Mouse (Mus musculus) adipocyte (in vitro differentiated cells): ENCODE results near the gene Btbd16.
A peak's percentile ranks its signal among the peaks of the same experiment; 100 is the strongest.

Experiments
- DNase-seq: peaks from one replicate; pipeline ENCODE4 v3.0.0-alpha.2; 2016; ENCODE audit warnings: low spot score

Gene Btbd16

DNA sequence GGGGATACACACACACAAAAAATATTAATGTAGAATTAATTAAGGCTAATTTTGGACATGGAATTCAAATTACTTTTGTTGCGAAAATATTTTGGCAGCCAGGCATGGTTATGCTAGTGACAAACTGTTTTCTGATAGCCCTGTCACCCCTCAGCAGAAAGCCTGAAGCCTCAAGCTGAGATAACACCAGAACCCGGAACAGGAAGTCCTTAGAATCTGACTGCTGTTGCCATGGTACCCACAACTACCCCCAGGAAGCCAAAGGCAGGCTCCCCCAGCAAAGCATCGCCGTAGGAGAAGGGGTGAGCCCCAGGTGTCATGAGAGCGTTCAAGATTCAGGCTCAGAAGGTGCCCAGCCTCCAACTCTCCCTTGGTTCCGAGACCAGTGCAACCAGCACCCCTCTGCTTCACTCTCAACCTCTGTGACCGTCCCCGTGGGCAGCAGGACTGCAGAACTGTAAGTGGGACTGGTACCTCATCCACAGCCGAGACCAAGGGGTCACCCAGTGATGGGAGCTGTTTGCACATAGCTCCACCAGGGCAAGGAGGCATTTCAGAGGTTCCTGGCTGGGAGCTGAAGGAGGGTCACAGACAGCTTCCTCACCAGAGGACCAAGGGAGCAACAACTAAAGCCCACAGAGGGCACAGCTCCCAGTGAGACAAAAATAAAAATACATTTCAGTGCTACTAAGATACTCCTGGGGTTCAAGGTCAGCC, at the start of gene Btbd16:
Gene Btbd16, plus strand, starts transcription at position 156 of the 717 bp plus-strand sequence.
- DNase-seq = no peak

DNA sequence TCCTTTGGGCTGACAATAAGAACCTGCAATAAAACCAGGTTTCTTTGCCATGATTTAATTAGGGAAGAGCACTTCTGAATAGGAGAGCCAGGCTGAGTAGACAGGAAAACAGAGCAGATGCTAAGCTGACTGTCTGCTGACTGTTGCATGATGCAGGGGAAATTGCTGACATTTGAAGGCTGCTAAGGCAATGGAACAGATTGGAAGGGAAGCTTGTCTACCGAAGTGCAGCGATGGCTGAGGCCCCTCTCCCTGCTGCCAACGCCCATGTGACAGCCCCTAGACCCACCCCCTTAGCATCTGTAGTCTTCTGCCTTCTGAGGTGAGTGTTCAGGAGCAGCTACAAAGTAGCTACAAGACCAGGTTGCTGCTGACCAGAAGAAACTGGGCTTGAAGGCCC, 47.7 kb upstream of the Btbd16 start:
- DNase-seq = no peak

DNA sequence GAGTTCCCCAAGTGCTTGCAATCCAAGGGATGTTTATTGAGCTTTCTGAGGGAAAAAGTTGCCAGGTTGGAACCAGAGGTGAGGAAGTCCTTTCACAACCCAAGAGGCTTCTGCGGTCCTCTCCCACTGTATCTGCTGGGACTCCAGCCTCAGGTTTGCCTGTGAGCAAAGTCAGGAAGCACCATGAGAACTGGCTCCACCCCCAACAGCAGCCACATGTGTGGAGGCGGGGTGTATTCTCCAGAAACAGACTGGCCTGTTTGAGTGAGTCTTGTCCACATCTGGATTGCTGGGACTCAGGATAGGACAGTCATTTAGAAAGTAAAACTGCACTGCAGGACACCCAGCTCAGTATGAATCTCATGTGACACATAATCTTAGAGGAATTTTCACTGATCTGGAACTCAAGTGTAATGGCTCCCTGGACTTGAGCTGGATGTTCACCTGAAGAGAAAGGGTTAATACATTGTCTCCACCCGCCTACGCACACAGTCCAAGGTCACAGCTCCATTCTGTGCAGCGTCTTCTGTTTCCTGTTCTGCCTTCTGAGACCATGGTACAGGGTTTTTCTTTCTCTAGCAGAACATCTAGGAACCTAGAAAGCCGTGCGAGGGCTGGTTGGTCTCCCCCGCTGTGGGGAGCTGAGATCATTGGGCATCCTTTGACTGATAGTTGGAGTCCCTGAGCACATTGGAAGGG, 47.0 kb upstream of the Btbd16 start:
- DNase-seq = no peak

DNA sequence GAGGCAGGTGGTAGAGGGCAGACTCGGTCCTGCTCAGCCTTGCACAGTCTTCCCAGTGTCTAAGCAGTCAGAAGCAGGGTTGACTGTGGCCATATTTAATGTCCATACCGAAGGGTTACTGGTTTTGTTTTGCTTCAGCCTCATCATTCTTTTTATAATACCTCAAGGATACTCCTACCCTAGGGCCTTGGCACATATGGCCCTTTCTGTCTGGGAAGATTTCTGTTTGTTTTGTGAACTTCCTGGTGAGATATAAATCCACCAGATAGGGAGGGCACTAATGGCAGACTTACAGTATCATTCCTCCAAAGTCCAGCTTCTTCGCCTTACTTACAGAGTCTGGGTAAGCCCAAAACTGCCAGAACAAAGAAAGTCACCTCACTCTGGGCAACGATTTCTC, 46.3 kb upstream of the Btbd16 start:
- DNase-seq = no peak

DNA sequence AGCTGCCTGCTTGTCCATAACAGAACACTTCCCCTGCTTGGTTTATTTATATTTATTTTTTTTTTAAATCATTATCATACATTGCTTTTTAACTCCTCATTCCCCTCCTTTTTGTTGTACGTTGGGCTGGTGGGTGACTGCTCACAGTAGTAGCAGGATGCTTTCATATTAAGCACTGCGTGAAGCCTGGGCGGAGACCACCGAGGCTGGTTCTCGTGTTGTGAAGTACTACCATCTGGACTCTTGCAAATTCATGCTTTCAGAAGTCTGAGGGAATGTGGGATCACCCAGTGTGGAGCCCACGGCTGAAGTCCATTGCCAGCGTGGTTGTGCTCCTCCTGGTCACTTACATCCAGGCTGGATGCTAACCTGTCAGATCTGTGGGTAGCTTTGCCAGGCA, 42.1 kb upstream of the Btbd16 start:
- DNase-seq = no peak

DNA sequence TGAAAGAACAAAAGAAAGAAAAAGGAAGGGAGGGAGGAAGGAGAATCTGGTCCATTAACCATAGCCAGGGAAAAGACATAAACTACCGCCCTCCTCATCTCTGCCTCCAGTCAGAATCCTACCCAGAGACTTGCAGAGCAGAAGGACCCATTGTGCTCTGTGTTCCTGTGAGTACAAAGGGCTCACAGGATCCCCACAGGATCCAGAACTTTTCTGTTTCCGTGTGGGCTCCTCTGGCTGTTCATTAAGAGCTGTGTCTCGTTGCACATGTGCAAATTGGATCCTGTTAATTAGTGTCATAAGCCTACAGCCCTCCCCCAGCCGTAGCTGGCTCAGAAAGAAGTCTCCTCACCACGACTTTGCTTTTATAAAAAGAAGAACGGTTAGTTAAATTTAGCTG, 41.0 kb upstream of the Btbd16 start:
- no peak for DNase-seq

DNA sequence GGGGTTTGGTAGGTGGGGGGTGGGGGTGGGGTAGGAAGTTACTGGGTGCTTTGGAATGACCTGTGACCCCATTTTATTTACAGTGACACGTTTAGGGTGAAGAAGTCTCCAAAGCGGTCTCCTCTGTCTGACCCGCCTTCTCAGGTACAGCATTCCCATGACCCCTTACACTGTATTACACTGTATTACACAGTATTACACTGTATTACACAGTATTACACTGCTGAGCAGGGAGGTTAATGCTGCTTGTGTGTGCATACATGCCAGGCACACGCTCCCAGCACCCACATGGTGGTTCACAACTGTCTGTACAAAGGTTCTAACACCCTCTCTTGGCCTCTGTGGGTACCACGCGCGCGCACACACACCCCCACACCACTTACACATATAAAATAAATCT, 40.4 kb upstream of the Btbd16 start:
- DNase-seq = no peak

DNA sequence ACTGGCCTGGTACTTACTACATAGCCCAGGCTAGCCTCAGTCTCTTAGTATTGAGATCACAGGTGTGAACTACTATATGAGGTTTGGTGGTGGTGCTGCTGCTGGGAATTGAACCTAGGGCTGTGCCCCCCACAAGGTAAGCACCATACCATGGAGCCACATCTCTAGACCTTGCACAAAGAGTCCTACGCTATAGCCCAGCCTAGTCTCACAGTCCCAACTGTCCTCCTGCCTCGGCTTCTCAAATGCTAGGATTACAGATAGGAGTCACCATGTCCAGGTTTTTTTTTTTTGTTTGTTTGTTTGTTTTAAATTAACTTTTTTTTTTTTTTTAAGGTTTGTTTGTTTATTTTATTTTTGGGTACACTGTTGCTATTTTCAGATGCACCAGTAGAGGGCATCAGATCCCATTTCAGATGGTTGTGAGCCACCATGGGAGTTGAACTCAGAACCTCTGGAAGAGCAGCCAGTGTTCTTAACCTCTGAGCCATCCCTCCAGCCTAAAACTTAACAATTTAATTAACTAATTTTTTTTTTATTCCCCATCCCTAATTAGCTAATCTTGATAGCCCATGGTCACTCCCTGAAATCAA, 39.6 kb upstream of the Btbd16 start:
- DNase-seq = peak; percentile 23

DNA sequence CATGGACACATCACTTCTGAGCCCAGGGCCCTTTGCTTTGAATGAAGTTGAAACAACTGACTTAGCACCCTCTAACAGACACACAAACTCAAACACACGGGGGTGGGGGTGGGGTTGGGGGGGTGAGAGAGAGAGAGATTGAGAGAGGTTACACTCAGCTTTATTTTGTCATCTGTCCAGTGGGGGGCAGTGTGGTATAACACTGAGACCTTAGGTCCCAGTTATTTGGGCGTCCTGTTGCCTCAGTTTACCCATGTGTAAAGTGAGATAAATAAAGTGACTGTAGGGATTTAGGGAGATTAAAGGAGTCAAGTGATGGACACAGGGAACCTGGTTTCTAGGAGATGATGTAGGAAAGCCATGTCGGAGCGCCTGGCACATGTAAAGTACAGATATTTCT, 32.8 kb upstream of the Btbd16 start:
- DNase-seq = no peak

DNA sequence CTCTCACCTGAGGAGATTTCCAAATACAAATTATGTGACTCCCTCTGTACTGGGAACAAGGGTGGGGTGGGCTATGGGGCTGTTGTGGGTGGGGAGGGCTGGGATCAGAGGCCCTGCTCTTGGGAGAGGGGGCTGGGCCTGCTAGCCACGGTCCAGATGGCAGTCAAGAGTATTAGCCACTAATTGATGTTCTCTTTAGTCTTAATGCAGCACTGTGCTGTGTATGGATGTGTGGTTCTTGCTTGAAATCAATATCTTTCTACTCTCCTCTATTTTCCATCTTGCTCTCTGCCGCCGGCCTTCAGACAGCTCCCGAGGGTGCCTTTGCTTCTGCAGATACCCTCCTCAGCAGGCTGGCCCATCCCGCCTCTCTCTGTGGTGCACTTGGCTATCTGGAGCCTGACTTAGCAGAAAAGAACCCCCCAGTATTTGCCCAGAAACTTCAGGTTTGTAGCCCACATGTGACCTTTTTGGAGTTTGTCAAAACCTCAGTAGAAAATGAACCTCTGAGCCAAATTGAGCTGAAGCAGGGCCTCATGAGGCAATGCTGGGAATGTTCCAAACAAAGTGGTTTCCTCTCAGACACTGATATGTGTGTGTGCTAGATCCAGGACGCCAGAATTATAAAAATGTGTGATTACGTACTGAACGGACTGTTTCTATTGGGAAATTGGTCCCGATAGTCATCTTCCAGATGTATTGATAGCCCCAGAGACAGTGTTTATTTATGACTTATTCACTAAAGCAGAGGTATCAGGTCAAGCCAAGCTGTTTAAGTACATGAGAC, 30.4 kb upstream of the Btbd16 start:
- DNase-seq = peak; percentile 50

DNA sequence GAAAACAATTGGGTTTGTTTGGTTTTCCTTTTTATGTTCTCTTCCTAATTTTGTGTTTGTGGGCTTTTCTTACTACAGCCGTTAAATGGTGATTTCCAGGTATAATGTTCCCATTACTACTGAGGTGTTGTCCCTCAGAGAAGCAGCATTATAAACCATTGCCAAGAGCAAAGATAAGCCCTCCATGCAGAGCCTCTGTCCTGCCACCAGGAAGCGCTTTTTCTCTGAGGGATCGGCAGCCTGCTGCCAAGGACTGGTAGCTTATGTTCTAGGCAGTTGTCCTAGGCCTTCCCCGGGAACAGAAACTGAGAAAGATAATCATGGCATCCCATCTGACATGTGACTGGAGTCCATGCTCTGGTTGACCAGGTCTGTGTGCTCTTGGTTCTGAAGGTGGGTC, 24.7 kb upstream of the Btbd16 start:
- DNase-seq = no peak

DNA sequence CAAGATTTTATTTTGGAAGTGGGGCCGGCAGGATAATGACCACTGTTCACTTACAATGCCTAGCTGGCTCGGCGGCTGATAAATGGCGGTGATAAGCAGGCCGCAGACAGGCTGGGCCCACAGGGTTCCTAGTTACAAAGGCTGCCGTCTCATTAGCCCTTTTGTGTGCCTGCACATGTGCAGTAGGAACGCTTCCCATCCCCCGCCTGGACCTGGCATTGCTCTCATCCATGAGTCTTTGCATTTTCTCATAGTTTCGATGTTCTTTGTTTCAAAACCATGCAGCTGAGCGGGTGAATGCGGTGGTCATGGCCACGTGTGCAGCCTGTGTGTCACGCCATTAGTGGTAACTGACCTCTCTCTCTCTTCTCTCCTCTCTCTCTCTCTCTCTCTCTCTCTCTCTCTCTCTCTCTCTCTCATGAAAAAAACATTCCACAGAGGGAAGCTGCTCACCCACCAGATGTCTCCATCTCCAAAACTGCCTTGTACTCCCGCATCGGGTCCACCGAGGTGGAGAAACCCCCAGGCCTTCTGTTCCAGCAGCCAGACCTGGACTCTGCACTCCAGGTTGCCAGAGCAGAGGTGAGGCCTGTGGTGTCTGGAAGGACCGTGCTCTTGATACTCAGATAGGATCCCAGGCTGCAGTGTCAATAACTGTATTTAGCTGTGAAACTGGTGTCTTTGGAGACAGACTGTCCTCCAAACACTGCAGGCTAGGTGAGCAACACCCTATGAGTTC, 22.9 kb upstream of the Btbd16 start:
- DNase-seq = no peak

DNA sequence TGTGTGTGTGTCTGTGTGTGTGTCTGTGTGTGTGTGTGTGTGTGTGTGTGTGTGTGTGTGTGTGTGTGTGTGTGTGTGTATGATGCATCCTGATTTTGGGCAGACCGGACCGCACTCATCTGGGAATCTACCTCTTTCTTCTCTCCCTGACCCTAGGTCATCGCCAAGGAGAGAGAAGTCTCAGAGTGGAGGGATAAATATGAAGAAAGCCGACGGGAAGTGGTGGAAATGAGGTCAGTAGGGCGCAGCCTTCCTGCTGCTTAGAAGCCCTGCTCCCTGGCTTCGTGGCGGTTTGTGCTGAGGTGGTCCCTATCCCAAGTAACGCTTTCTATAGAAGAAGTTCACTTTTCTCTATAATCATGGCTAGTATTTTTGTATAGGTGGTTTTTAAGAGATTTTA, 22.2 kb upstream of the Btbd16 start:
- DNase-seq = no peak

DNA sequence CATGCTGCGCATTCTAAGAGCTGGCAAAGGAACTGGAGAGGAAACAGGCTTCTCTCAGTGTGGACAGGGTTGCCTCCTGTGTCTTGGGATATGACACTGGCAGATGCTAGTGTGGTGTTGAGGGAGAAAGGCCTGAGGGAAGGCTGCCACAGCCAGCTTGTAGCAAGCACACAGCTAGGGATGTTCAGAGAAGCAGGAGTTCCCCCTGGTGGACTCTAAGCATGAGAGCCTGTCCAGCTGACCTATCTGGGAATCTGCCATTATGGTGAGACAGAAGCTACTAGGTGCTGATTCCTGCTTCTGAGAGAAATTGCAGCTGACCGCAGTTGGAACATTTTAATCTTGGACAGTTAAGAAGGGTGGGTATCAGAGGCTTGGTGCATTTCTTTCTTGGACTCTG, 19.1 kb upstream of the Btbd16 start:
- DNase-seq = peak; percentile 64

DNA sequence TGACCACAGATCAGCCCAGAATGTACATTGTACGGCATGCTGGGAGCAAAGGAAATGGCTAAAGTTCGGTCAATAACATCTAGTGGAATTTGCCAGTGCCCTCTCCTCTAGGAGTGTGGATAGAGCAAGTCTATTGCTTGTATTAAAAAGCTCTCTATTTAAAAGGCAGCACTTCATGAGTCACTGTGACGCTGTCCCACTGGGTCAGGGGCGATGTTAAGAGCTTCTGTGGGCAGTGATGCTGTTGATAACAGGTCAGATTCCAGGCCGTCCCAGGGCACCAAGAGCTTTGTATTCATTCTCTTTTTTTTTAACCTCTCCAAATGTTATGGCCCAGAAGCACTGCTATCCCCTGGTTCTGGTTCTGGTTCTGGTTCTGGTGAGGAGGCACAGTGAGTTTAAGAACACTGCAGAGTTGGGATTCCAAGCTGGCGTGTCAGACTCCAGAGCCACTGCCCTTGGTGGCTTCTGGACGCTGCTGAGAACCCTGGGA, 17.5 kb upstream of the Btbd16 start:
- peak; percentile 50 for DNase-seq

DNA sequence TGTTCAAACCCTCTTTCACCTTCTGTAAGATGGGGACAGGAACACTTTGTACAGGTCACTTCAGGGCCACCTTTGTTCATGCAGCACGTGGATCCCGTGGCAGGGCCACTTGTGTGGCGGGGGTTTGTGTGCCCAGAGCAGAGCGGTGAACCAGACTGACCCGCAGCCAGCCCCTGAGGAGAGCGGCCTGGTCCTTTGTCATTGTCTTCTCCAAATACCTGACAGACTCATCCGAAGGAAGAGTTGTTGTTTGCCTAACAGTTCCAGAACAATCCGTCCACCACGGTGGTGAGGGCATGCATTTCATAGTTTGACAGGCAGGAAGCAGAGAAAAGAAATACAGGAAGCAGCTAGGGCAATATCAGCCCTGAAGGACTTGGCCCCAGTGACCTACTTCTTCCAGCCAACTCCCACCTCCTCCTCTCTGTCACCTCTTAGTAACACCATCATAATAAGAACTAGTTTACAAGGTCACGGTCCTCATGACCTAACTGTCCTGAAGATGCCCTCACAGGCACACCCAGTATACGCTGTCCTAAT, 16.5 kb upstream of the Btbd16 start:
- no peak for DNase-seq

DNA sequence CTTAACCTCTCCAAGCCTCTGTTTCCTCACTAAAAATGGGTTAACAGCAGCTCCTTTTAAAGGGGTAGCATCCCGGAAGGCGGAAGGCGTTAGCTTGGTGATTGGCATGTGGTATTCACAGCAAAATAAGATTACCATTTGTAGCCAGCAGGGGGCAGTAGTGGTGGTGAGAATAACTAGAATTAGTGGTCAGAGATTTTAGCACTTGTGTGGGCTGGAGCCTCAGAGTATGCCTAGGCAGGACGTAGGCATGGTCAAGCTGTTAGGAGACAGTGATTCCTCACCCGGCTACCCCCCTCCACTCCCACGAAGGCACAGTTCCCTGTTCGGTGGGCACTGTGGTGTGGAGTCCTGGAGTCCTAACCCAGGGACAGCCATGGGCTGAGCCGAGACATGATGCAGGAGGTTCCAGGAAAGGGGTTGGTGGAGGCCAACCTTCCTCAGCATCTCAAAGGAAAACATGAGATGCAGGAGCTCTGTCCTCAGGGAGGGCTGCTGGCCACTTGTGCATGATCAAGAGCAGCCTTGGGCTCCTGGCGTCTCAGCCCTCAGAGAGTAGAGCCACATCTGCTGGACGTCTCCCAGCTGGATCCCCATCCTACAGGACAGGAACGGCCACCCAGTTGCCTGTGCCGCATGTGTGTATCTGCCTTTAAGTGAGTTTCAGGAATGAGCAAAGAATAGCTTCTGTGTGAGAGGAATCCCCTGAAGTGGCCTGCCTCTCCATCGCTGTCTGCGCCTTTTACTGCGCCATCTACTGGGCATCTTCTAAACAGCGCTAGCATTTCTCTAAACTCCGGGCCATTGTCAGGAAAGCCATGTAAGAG, 11.6 kb upstream of the Btbd16 start:
- DNase-seq = peak; percentile 60

DNA sequence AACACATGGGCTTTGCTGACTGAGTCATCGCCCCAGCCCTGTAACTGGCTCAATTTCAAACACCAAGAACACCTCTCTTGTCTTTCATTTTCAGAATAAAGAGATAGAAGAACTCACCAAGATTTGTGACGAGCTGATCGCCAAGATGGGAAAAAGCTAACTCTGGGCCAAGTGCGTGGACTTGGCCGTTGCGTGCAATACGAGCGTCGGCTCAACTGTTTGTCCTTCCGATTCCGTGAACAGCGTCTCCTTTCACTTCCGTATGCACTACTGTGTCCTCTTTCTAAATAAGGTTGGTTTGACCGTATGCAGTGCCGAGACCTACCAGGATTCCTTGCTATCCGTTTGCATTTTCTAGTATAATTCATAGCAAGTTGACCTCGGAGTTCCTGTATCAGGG, 9.7 kb upstream of the Btbd16 start:
- DNase-seq = no peak

DNA sequence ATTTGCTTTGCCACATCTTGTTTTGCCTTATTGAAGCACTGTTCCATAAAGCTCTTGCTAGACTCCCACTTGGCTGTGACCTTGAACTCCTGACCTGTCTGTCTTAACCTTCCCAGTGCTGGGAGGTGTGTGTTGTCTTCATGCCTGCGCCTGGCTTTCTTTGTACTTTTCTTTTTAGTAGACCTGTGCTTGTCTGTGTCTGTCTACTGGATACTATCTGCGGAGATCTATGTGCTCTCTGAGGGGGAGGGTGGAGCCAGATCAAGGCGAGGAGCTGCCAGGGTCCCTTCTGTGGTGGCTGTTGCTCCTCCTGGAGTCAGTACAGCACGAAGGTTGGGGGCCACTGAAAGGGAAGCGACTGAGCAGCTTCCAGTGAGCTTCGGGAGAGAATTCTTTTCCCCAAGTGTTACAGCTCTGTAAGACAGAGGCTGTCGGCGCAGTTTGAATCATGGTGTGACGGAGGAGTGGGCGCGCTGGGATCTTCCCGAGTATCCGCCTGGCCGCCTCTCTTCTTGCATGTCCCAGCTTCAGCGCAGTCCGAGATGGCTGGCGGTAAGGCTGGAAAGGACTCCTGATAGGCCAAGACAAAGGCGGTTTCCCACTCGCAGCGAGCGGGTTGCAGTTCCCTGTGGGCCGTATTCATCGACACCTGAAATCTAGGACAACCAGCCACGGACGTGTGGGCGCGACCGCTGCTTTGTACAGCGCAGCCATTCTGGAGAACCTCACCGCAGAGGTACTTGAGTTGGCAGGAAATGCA, 7.3 kb upstream of the Btbd16 start:
- DNase-seq = no peak

DNA sequence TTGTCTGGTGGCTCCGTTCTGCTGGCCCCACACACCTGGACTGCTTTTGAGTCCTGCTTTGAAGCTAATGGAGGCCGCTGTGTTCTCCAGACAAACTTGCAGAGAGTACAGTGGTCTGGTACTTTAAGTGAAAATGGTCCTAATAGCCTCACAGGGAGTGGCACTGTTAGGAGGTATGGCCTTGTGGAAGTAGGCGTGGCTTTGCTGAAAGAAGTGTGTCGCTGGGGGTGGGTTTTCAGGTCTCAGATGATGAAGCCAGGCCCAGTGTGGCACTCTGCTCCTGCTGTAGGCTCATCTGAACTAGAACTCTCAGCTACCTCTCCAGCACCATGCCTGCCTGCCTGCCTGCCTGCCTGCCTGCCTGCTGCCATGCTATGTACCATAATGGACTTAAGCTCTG, 5.7 kb upstream of the Btbd16 start:
- DNase-seq = no peak
